Mouse (Mus musculus) G1E (cell line): ENCODE measurements around the gene Dscam.

Experiments
- CTCF ChIP-seq: IDR thresholded peaks from 2 replicates; pipeline ENCODE4 v1.5.1; 2012; ENCODE audit warnings: low read depth, low read length, inconsistent platforms, mixed read lengths
- POLR2AphosphoS5 ChIP-seq: IDR thresholded peaks from 2 replicates; pipeline ENCODE4 v1.6.1; 2012; ENCODE audit warnings: low read depth, low read length, inconsistent platforms; ENCODE audit not compliant: insufficient replicate concordance
- TAL1 ChIP-seq: conservative IDR thresholded peaks from 2 replicates; pipeline ENCODE4 v1.6.1; 2012; ENCODE audit warnings: low read depth, low read length, inconsistent platforms, mixed read lengths

DNA sequence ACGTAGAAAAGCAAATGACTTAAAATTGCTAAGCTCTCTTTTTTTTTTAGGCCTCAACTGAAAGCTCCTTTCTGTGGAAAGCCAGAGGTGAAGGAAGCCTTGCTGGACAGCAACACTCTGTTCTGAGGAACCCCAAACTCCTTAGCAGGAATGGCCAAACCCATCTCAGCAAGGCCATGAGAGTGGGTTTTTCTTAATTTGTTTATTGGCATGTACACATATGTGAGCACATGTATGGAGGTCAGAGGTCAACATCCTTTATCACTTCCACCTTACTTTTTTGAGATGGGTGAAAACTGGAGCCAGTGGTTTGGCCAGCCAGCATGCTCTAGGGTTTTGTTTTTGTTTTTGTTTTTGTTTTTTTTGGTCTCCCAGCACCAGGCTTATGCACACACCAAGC lies 263.5 kb downstream of the Dscam start:
- TF ChIP-seq POLR2AphosphoS5 (no peak), CTCF (no peak), TAL1 (no peak)
